In the genomic region with DNA sequence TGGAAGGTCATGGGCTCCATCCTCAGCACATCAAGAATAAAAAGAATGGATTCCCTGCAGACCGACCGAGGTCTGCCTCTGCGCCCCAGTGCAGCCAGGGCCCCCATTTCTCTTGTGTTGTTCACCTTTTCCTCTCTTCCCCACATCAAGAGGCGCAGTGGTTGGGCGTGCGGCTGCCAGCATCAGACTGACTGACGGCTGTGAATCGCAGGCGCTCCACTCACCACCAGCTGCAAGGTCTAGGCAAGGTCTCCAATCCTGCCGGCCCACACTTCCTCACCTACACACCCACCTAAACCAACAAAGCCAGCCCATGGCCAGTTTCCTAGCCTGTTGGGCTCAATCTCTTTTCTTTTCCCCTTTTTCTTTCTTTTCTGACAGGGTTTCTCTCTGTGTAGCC, we compare ENCODE assay signal across 11 mouse cellular contexts. TPM values are rescaled to one million over a fixed set of nuclear protein-coding genes. Genes with fewer than 3 reads are reported as not detected.
DNase-seq lines count a peak whose midpoint lies in the region; ATAC-seq lines count a peak whose summit lies in the region.
"Had no signal": no experiment of that assay in that cellular context is flagged by ENCODE, and none has a peak within 500 bp of the region (broad histone marks: within the 10 kb centered on the region; RNA-seq: fewer than 3 reads in every experiment).

No protein-coding gene starts in this region.

- H3K36me3 ChIP-seq in midbrain, embryonic 10.5 days = no peaks in the 10 kb centered on the region
- no peaks in the 10 kb centered on the region for H3K36me3 ChIP-seq in midbrain, embryonic 13.5 days
- no peaks in the 10 kb centered on the region for H3K36me3 ChIP-seq in embryonic facial prominence, embryonic 12.5 days
- H3K36me3 ChIP-seq in liver, embryonic 15.5 days (replicated peaks) = no peaks in the 10 kb centered on the region
- H3K36me3 ChIP-seq: forebrain, embryonic 15.5 days had no signal

- H3K27me3 ChIP-seq in midbrain, embryonic 10.5 days (ENCODE audit: low read depth, poor library complexity, severe bottlenecking) = no peaks in the 10 kb centered on the region
- H3K27me3 ChIP-seq in midbrain, embryonic 13.5 days = no peaks in the 10 kb centered on the region
- H3K27me3 ChIP-seq in embryonic facial prominence, embryonic 12.5 days = no peaks in the 10 kb centered on the region
- H3K27me3 ChIP-seq in liver, embryonic 15.5 days = no peaks in the 10 kb centered on the region
- H3K27me3 ChIP-seq: forebrain, embryonic 15.5 days had no signal

- WGBS in midbrain, embryonic 10.5 days = 89% methylated on average over 10 of the region's 10 CpGs
- 88% methylated on average over 10 of the region's 10 CpGs for WGBS in midbrain, embryonic 13.5 days
- WGBS in embryonic facial prominence, embryonic 12.5 days = 85% methylated on average over 10 of the region's 10 CpGs
- 59% methylated on average over 10 of the region's 10 CpGs for WGBS in liver, embryonic 15.5 days (ENCODE audit: insufficient replicate concordance)

- no peak for DNase-seq in midbrain, embryonic 10.5 days (ENCODE audit: low spot score)
- DNase-seq in thymus, postnatal 25 days = peak; percentile 88
- DNase-seq in c-Kit-positive CD71-positive TER-119-positive erythroid progenitor cells, embryonic 14.5 days (ENCODE audit: low spot score) = no peak
- DNase-seq: heart, postnatal 36 days; lung, postnatal 36 days had no signal

- H3K4me3 ChIP-seq in midbrain, embryonic 10.5 days = no peak overlapping the region
- no peak overlapping the region for H3K4me3 ChIP-seq in midbrain, embryonic 13.5 days (replicated peaks)
- no peak overlapping the region for H3K4me3 ChIP-seq in embryonic facial prominence, embryonic 12.5 days
- H3K4me3 ChIP-seq in liver, embryonic 15.5 days (replicated peaks) = no peak overlapping the region
- H3K4me3 ChIP-seq: forebrain, embryonic 15.5 days had no signal

- peak overlapping the region; percentile 100 for H3K27ac ChIP-seq in midbrain, embryonic 10.5 days (replicated peaks)
- H3K27ac ChIP-seq in midbrain, embryonic 13.5 days = no peak overlapping the region
- 0 out of 2 replicates have a peak overlapping the region, but pooled peaks have one; percentile 23 for H3K27ac ChIP-seq in embryonic facial prominence, embryonic 12.5 days
- peak overlapping the region; percentile 100 for H3K27ac ChIP-seq in liver, embryonic 15.5 days (replicated peaks)
- H3K27ac ChIP-seq: forebrain, embryonic 15.5 days had no signal

- H3K9me3 ChIP-seq in midbrain, embryonic 10.5 days (replicated peaks) = no peaks in the 10 kb centered on the region
- H3K9me3 ChIP-seq in midbrain, embryonic 13.5 days = no peaks in the 10 kb centered on the region
- H3K9me3 ChIP-seq in embryonic facial prominence, embryonic 12.5 days = no peaks in the 10 kb centered on the region
- H3K9me3 ChIP-seq in liver, embryonic 15.5 days (replicated peaks) = no peaks in the 10 kb centered on the region
- H3K9me3 ChIP-seq: forebrain, embryonic 15.5 days had no signal

- ATAC-seq in midbrain, embryonic 13.5 days = no peak
- ATAC-seq in embryonic facial prominence, embryonic 12.5 days (ENCODE audit: insufficient number of reproducible peaks, insufficient read depth, low FRiP score, low TSS enrichment) = no peak
- ATAC-seq in liver, embryonic 15.5 days (ENCODE audit: insufficient read depth) = no peak
- no peak for ATAC-seq in megakaryocyte-erythroid progenitor cell, adult 5-6 weeks (replicated peaks; ENCODE audit: low FRiP score, low TSS enrichment, poor library complexity, severe bottlenecking)
- no peak for ATAC-seq in cerebellum, adult (ENCODE audit: insufficient number of reproducible peaks, low FRiP score, low TSS enrichment)
- ATAC-seq: forebrain, embryonic 15.5 days had no signal

- no peak overlapping the region for H3K9ac ChIP-seq in midbrain, embryonic 13.5 days (replicated peaks)
- no peak overlapping the region for H3K9ac ChIP-seq in embryonic facial prominence, embryonic 12.5 days
- no peak overlapping the region for H3K9ac ChIP-seq in liver, embryonic 15.5 days
- H3K9ac ChIP-seq: forebrain, embryonic 15.5 days had no signal

- H3K4me2 ChIP-seq in midbrain, embryonic 13.5 days (replicated peaks) = no peak overlapping the region
- H3K4me2 ChIP-seq in embryonic facial prominence, embryonic 12.5 days (replicated peaks) = no peak overlapping the region
- no peak overlapping the region for H3K4me2 ChIP-seq in liver, embryonic 15.5 days
- H3K4me2 ChIP-seq: forebrain, embryonic 15.5 days had no signal

- H3K4me1 ChIP-seq in midbrain, embryonic 10.5 days = peaks cover 63% of the 10 kb centered on the region
- peaks cover 46% of the 10 kb centered on the region for H3K4me1 ChIP-seq in midbrain, embryonic 13.5 days (replicated peaks)
- peaks cover 52% of the 10 kb centered on the region for H3K4me1 ChIP-seq in embryonic facial prominence, embryonic 12.5 days
- H3K4me1 ChIP-seq in liver, embryonic 15.5 days (replicated peaks) = peaks cover 83% of the 10 kb centered on the region

RNA-seq across cellular contexts. Expression of a gene that starts 8.4 kb away (rescaled TPM):
- polyA plus RNA-seq in midbrain, embryonic 10.5 days (2016; fragmentation: Nextera tagmentation; extraction: Ambion mirVana) = 61.4 and 63.3 TPM in 2 replicates
- 85.4 and 86.8 TPM in 2 replicates for polyA plus RNA-seq in midbrain, embryonic 13.5 days (2015; fragmentation: Nextera tagmentation; extraction: Ambion mirVana)
- polyA plus RNA-seq in embryonic facial prominence, embryonic 12.5 days (2016; fragmentation: Nextera tagmentation; extraction: Ambion mirVana) = 58.9 and 64.2 TPM in 2 replicates
- polyA plus RNA-seq in liver, embryonic 15.5 days (2015; fragmentation: Nextera tagmentation; extraction: Ambion mirVana) = 19.1 and 24.6 TPM in 2 replicates
- 70.9 and 80.1 TPM in 2 replicates for total RNA-seq in megakaryocyte-erythroid progenitor cell, adult 5-6 weeks (2014; fragmentation: Nextera tagmentation)
- total RNA-seq in megakaryocyte-erythroid progenitor cell, adult 5-6 weeks (2017) = 27.2 and 42.9 TPM in 2 replicates
